Mouse (Mus musculus): Measurements from ENCODE around the gene Gm3238.

GRCm38 (mm10) chr10:77814382-77814781 is 43.3 kb upstream of the Gm3238 start, which contains the start of gene Gm2696:
- TF ChIP-seq CTCF (IDR thresholded peaks at IDR 0.05; ENCODE audit: borderline replicate concordance, control insufficient read depth, extremely low read depth, insufficient read depth, low read length, poor library complexity), result no peak
- no peak for TF ChIP-seq POLR2A (IDR thresholded peaks at IDR 0.05; ENCODE audit: control insufficient read depth, extremely low read depth, insufficient read depth, low read length, poor library complexity)

All from thymus, adult 2 months (tissue).